Mouse (Mus musculus) CH12.LX (cell line): ENCODE results near the gene Dapl1. TPM values are rescaled to one million over a fixed set of nuclear protein-coding genes. Genes with fewer than 3 reads are reported as not detected.

Experiments used
- DNase-seq: peaks from one replicate; pipeline ENCODE4 v3.0.0-alpha.2; 2013; ENCODE audit errors: extremely low read depth
- H3K27ac ChIP-seq: 2 replicates; pipeline ENCODE4 v1.5.1; 2012; ENCODE audit warnings: low read depth, mild to moderate bottlenecking, control low read depth, moderate library complexity; ENCODE audit not compliant: insufficient read depth
- H3K27me3 ChIP-seq: replicated peaks from 2 replicates; pipeline ENCODE3; 2012; ENCODE audit warnings: inconsistent platforms
- H3K36me3 ChIP-seq, 2 experiments: replicated peaks in 1 of 2; 2 replicates each; pipeline versions ENCODE3 to v1.6.1; 2012; ENCODE audit warnings: inconsistent platforms in 1 of 2, low read length in 1 of 2, mild to moderate bottlenecking in 1 of 2, mixed read lengths in 1 of 2, moderate library complexity in 1 of 2; ENCODE audit not compliant: control insufficient read depth in 1 of 2, insufficient read depth in 1 of 2
- H3K4me1 ChIP-seq, 2 experiments: 2 replicates each; pipeline ENCODE4 v1.6.1; 2012; ENCODE audit warnings: inconsistent platforms in 1 of 2, moderate library complexity in 1 of 2; ENCODE audit not compliant: insufficient read depth in 2 of 2, control insufficient read depth in 1 of 2
- H3K4me2 ChIP-seq: 2 replicates; pipeline ENCODE4 v1.6.1; 2012; ENCODE audit warnings: low read depth, mild to moderate bottlenecking, control low read depth; ENCODE audit not compliant: poor library complexity, insufficient read depth, severe bottlenecking
- H3K4me3 ChIP-seq, 3 experiments: fragments of 150-350 bp in 1 of 3; sonication (generic) in 1 of 3; replicated peaks in 1 of 3; 2 replicates each; pipeline versions ENCODE3 to v1.5.1; 2011 to 2012; ENCODE audit warnings: low read depth in 2 of 3, low read length in 2 of 3, mild to moderate bottlenecking in 2 of 3, moderate library complexity in 2 of 3, control low read depth in 1 of 3, improper control_type of control experiment in 1 of 3, inconsistent platforms in 1 of 3, mixed read lengths in 1 of 3; ENCODE audit not compliant: poor library complexity in 1 of 3
- H3K79me2 ChIP-seq: replicated peaks from 2 replicates; pipeline ENCODE4 v1.6.1; 2012; ENCODE audit warnings: mild to moderate bottlenecking, moderate library complexity; ENCODE audit not compliant: control insufficient read depth, poor library complexity, insufficient read depth, severe bottlenecking; ENCODE audit errors: extremely low read depth
- H3K9ac ChIP-seq: 2 replicates; pipeline ENCODE4 v1.6.1; 2012; ENCODE audit warnings: low read depth, mild to moderate bottlenecking, control low read depth, moderate library complexity; ENCODE audit not compliant: insufficient read depth
- H3K9me3 ChIP-seq: replicated peaks from 2 replicates; pipeline ENCODE3; 2012; ENCODE audit warnings: low read length, inconsistent platforms, mixed read lengths
- CHD1 ChIP-seq: IDR thresholded peaks from 2 replicates; pipeline ENCODE4 v1.6.1; 2012; ENCODE audit warnings: low read depth, low read length, improper control_type of control experiment, inconsistent platforms
- EP300 ChIP-seq: IDR thresholded peaks from 2 replicates; pipeline ENCODE4 v1.6.1; 2011; ENCODE audit warnings: low read length, improper control_type of control experiment
- GABPA ChIP-seq: IDR thresholded peaks from 2 replicates; pipeline ENCODE4 v1.6.1; 2012; ENCODE audit warnings: low read depth, low read length, improper control_type of control experiment, inconsistent platforms; ENCODE audit not compliant: insufficient replicate concordance
- IRF4 ChIP-seq: IDR thresholded peaks from 2 replicates; pipeline ENCODE4 v1.6.1; 2014; ENCODE audit warnings: low read depth, mild to moderate bottlenecking, inconsistent platforms, low read length, improper control_type of control experiment
- JUND ChIP-seq: conservative IDR thresholded peaks from 2 replicates; pipeline ENCODE4 v1.6.1; 2011; ENCODE audit warnings: low read depth, low read length, improper control_type of control experiment
- KAT2A ChIP-seq: IDR thresholded peaks from 2 replicates; pipeline ENCODE4 v1.6.1; 2012; ENCODE audit warnings: low read length, improper control_type of control experiment, inconsistent platforms; ENCODE audit not compliant: insufficient replicate concordance
- MAFK ChIP-seq: IDR thresholded peaks from 2 replicates; pipeline ENCODE4 v1.6.1; 2011; ENCODE audit warnings: low read length, improper control_type of control experiment; ENCODE audit not compliant: insufficient replicate concordance
- MAX ChIP-seq: IDR thresholded peaks from 2 replicates; pipeline ENCODE4 v1.6.1; 2011; ENCODE audit warnings: low read length, improper control_type of control experiment
- MAZ ChIP-seq: IDR thresholded peaks from 2 replicates; pipeline ENCODE4 v1.6.1; 2012; ENCODE audit warnings: low read depth, mild to moderate bottlenecking, inconsistent platforms, low read length, improper control_type of control experiment, moderate library complexity
- MEF2A ChIP-seq: IDR thresholded peaks from 2 replicates; pipeline ENCODE4 v1.6.1; 2014; ENCODE audit warnings: low read depth, mild to moderate bottlenecking, inconsistent platforms, low read length, improper control_type of control experiment, borderline replicate concordance
- MXI1 ChIP-seq: IDR thresholded peaks from 2 replicates; pipeline ENCODE4 v1.6.1; 2011; ENCODE audit warnings: mild to moderate bottlenecking, low read depth, low read length, improper control_type of control experiment
- NELFE ChIP-seq: IDR thresholded peaks from 2 replicates; pipeline ENCODE4 v1.6.1; 2011; ENCODE audit warnings: low read depth, low read length, improper control_type of control experiment
- POLR2AphosphoS2 ChIP-seq: IDR thresholded peaks from 2 replicates; pipeline ENCODE4 v1.6.1; 2011; ENCODE audit warnings: low read depth, low read length, improper control_type of control experiment
- SIN3A ChIP-seq: IDR thresholded peaks from 2 replicates; pipeline ENCODE4 v1.6.1; 2012; ENCODE audit warnings: low read length, improper control_type of control experiment, inconsistent platforms
- TCF12 ChIP-seq: IDR thresholded peaks from 2 replicates; pipeline ENCODE4 v1.6.1; 2014; ENCODE audit warnings: low read depth, mild to moderate bottlenecking, inconsistent platforms, low read length, improper control_type of control experiment
- UBTF ChIP-seq: IDR thresholded peaks from 2 replicates; pipeline ENCODE4 v1.6.1; 2012; ENCODE audit warnings: low read depth, mild to moderate bottlenecking, inconsistent platforms, low read length, improper control_type of control experiment, moderate library complexity
- USF1 ChIP-seq: IDR thresholded peaks from 2 replicates; pipeline ENCODE4 v1.6.1; 2014; ENCODE audit warnings: low read depth, mild to moderate bottlenecking, inconsistent platforms, low read length, improper control_type of control experiment
- USF2 ChIP-seq: conservative IDR thresholded peaks from 2 replicates; pipeline ENCODE4 v1.6.1; 2011; ENCODE audit warnings: low read depth, low read length, improper control_type of control experiment
- ZC3H11A ChIP-seq: IDR thresholded peaks from 2 replicates; pipeline ENCODE4 v1.6.1; 2012; ENCODE audit warnings: low read depth, mild to moderate bottlenecking, inconsistent platforms, low read length, improper control_type of control experiment
- dilution Hi-C: fragments of 300-500 bp; cut with MboI; formaldehyde crosslinking; loops from 2 replicates; pipeline ENCODE4 v1.14.3; 2020; ENCODE audit warnings: low sequenced_read_pairs; ENCODE audit not compliant: extremely low pct_unique_long_range_greater_than_20kb, extremely low pct_ligation_motif_present
- in situ Hi-C: fragments of 300-500 bp; cut with MboI; formaldehyde crosslinking; loops from 3 replicates; pipeline ENCODE4 v1.14.3; 2019; ENCODE audit warnings: low sequenced_read_pairs, low pct_ligation_motif_present, low pct_unique_long_range_greater_than_20kb, mixed read lengths
- polyA plus RNA-seq: library from polyadenylated mRNA; unstranded; fragments of >175 nt; gene quantifications from 2 replicates; pipeline ENCODE4 v1.2.1, GENCODE M21; 2012; ENCODE audit warnings: low read depth; ENCODE audit not compliant: insufficient read length
- total RNA-seq, 2 experiments: library from RNA; depleted of rRNA; stranded (reverse); fragments of 300-350 nt in 1 of 2; fragments of >200 nt in 1 of 2; gene quantifications; 2 replicates each; pipeline ENCODE4 v1.2.3; 2012 to 2014

Dapl1 gene
- total and polyA plus RNA-seq, 3 experiments: not detected

DNA sequence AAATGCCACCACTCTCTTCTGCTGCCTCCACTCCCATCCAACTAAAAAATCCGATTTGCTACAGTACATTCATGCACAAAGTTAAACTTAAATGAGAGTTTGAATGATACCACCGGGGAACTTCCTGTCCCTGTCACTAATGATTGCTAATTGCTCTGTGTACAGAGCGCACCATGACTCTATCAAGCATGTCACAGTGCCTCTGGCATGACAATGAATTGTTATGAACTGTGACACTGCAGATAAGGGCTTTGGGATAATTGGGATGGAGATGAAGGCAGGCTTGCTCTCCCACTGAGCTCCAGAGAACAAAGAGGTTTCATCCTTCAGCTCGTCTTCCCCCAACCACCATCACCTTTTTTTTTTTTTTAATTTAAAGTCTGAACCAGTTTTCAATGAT lies 1.2 kb downstream of the Dapl1 start:
- Histone ChIP-seq H3K9me3 (peaks cover 2% of the 10 kb centered on the region), H3K27me3 (no peaks in the 10 kb centered on the region)

DNA sequence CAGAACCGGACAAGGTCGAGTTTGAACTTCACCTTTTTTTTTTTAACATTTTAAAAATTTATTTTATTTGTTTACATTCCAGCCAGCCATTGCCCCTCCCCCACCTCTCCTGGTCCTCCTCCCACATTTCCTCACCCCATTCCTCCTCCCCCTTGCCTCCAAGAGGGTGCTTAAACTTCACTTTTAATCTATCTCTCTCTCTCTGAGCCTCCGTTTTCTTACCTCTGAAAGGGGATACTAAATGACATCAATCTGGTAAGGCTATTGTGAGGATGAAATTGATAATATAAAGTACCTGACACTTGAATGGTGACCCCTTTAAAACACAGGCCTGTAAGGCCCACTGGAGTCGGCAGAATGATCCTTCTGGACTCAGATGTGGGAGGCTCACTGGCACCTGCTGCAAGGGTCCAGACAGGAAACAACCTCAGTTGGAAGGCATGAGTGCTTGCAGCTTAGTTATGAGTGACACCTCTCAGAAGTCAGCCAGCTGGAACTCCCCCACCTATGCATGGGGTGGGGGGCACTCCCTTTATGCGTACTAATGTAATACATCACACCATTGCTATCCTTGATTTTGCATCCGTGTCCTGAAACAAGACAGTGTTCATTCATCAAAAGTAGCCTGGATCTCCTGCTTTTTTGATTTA lies 1.9 kb downstream of the Dapl1 start:
- H3K27ac ChIP-seq: no peak overlapping the region
- no peak overlapping the region for H3K9ac ChIP-seq
- no peak overlapping the region for H3K4me3 ChIP-seq
- dilution Hi-C loops (no loop called here), in situ Hi-C loops (no loop called here)
- no peaks in the 10 kb centered on the region for H3K36me3 ChIP-seq
- DNase-seq: no peak
- no peak overlapping the region for H3K4me2 ChIP-seq
- H3K79me2 ChIP-seq: no peaks in the 10 kb centered on the region
- no peak for TF ChIP-seq GABPA
- TF ChIP-seq IRF4: no peak
- TF ChIP-seq SIN3A: no peak
- TF ChIP-seq TCF12: no peak
- no peak for TF ChIP-seq NELFE
- TF ChIP-seq UBTF: no peak
- no peak for TF ChIP-seq CHD1
- TF ChIP-seq USF2: no peak
- TF ChIP-seq MAFK: no peak
- TF ChIP-seq MAZ: no peak
- no peaks in the 10 kb centered on the region for H3K27me3 ChIP-seq
- no peaks in the 10 kb centered on the region for H3K4me1 ChIP-seq
- H3K9me3 ChIP-seq: peaks cover 2% of the 10 kb centered on the region

More for the DNA sequence above, 1.2 kb downstream of the Dapl1 start:
- DNase-seq: no peak
- TF ChIP-seq MAZ (no peak), MAFK (no peak), MAX (no peak), USF2 (no peak), CHD1 (no peak), ZC3H11A (no peak), MEF2A (no peak), JUND (no peak), POLR2AphosphoS2 (no peak), USF1 (no peak), KAT2A (no peak), EP300 (no peak), MXI1 (no peak)
- H3K79me2 ChIP-seq: no peaks in the 10 kb centered on the region
- in situ Hi-C loops (no loop called here), dilution Hi-C loops (no loop called here)
- no peaks in the 10 kb centered on the region for H3K4me1 ChIP-seq
- H3K4me2 ChIP-seq: no peak overlapping the region
- H3K4me3 ChIP-seq: no peak overlapping the region
- no peak overlapping the region for H3K9ac ChIP-seq
- H3K27ac ChIP-seq: no peak overlapping the region
- H3K36me3 ChIP-seq: no peaks in the 10 kb centered on the region
